Mouse (Mus musculus): ENCODE data around the gene Baiap2.

DNA sequence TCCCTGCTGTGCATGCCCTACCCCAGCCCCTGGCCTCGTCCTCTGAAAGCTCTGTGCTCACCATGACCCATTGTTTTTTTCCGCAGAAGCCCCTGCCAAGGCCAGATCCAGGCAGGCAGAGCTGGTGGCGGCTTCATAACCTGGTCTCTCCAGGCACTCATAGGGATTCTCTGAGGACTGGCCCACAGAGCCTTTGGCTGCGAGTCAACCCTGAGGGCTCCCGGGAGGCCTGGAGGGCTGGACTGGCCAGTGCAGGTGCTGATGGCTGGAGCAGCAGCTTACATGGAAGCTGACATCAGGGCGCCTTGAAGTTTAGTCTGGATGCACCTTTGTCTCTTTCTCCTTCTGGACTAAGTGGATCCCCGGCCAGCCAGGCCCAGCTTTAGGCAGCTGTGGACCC, 24.0 kb upstream of the Baiap2 start:
- TF ChIP-seq CTCF (IDR thresholded peaks at IDR 0.05; ENCODE audit: control insufficient read depth, insufficient read depth, low read length): no peak
- TF ChIP-seq POLR2A (IDR thresholded peaks at IDR 0.05; ENCODE audit: borderline replicate concordance, control insufficient read depth, low read depth, low read length): no peak

All from bone marrow, adult 2 months (tissue).